Mouse (Mus musculus): ENCODE results near the gene D5Ertd579e.

- no peak for TF ChIP-seq POLR2A (IDR thresholded peaks at IDR 0.05; ENCODE audit: insufficient read depth, low read depth, low read length)
- no peak for TF ChIP-seq CTCF (IDR thresholded peaks at IDR 0.05; ENCODE audit: insufficient read depth, low read depth, low read length)
Observed at GRCm38 (mm10) chr5:36736009-36736408, 40.2 kb upstream of the D5Ertd579e start.
